Mouse (Mus musculus): ENCODE data around the gene Fam184a. TPM values are rescaled to one million over a fixed set of nuclear protein-coding genes. Genes with fewer than 3 reads are reported as not detected.
A peak's percentile ranks its signal among the peaks of the same experiment; 100 is the strongest.
"Not testable (repeated sequence)": the region's sequence is repeated elsewhere in the genome, so short reads cannot be mapped to it uniquely, and the experiment has no call there.

Fam184a gene
- polyA plus RNA-seq, 1 experiment from 2014 or later: 6.5 TPM

GRCm38 (mm10) chr10:53679690-53680557 lies 71.0 kb downstream of the Fam184a start:
- H3K27ac ChIP-seq (ENCODE audit: low read length): no peak overlapping the region
- no peak overlapping the region for H3K9ac ChIP-seq (replicated peaks; ENCODE audit: low read depth, low read length)
- H3K27me3 ChIP-seq (replicated peaks; ENCODE audit: control insufficient read depth, insufficient read depth, low read length): no peaks in the 10 kb centered on the region
- H3K9me3 ChIP-seq (ENCODE audit: control insufficient read depth, low read length): no peaks in the 10 kb centered on the region
- WGBS: 56% methylated on average over 6 of the region's 6 CpGs
- H3K36me3 ChIP-seq (ENCODE audit: control insufficient read depth, insufficient read depth): no peaks in the 10 kb centered on the region
- ATAC-seq: peak; percentile 47; the same call in 1 of the 2 replicates
- no peak overlapping the region for H3K4me2 ChIP-seq (ENCODE audit: low read length)
- no peaks in the 10 kb centered on the region for H3K4me1 ChIP-seq (replicated peaks; ENCODE audit: control insufficient read depth, insufficient read depth, low read length)
- H3K4me3 ChIP-seq (replicated peaks; ENCODE audit: low read length): no peak overlapping the region

DNA sequence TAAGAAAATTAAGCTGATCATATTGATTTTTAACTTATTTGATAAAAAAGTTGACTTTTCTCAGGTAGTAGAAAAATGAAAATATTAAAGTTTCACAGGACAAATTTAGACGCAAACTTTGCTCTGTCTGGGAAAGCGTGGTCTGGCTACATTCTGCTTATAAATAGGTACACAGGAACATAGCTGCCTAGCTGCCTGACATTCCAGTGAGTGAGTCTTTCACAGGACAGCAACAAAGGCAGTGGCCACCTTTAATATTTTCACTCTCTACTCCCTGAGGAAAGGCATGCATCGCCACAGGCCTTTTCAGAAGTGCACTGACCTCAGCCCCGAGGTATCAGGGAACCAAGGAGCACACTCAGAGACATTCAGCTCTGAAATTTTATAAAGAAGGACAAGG lies 89.1 kb downstream of the Fam184a start:
- H3K4me3 ChIP-seq (replicated peaks; ENCODE audit: low read length): no peak overlapping the region
- no peaks in the 10 kb centered on the region for H3K4me1 ChIP-seq (replicated peaks; ENCODE audit: control insufficient read depth, insufficient read depth, low read length)
- no peaks in the 10 kb centered on the region for H3K9me3 ChIP-seq (ENCODE audit: control insufficient read depth, low read length)
- H3K36me3 ChIP-seq (ENCODE audit: control insufficient read depth, insufficient read depth): no peaks in the 10 kb centered on the region
- WGBS: 81% methylated on average over 4 of the region's 4 CpGs
- no peak overlapping the region for H3K9ac ChIP-seq (replicated peaks; ENCODE audit: low read depth, low read length)
- ATAC-seq: no peak
- H3K27me3 ChIP-seq (replicated peaks; ENCODE audit: control insufficient read depth, insufficient read depth, low read length): no peaks in the 10 kb centered on the region
- H3K4me2 ChIP-seq (ENCODE audit: low read length): no peak overlapping the region
- H3K27ac ChIP-seq (ENCODE audit: low read length): no peak overlapping the region

DNA sequence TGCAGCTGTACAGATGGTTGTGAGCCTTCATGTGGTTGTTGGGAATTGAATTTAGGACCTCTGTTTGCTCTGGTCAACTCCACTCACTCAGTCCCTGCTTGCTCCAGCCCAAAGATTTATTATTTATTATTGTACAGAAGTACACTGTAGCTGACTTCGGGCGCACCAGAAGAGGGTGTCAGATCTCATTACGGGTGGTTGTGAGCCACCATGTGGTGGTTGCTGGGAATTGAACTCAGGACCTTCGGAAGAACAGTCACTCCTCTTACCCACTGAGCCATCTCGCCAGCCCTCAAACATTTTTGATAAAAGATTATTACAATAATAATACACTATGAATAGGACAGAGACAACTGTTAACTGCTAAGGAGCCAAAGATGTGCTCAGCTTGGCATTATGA lies 96.7 kb downstream of the Fam184a start:
- ATAC-seq; H3K4me3 ChIP-seq (replicated peaks; ENCODE audit: low read length); H3K4me2 ChIP-seq (ENCODE audit: low read length); H3K27me3 ChIP-seq (replicated peaks; ENCODE audit: control insufficient read depth, insufficient read depth, low read length); H3K36me3 ChIP-seq (ENCODE audit: control insufficient read depth, insufficient read depth); H3K9ac ChIP-seq (replicated peaks; ENCODE audit: low read depth, low read length); H3K4me1 ChIP-seq (replicated peaks; ENCODE audit: control insufficient read depth, insufficient read depth, low read length); H3K9me3 ChIP-seq (ENCODE audit: control insufficient read depth, low read length); H3K27ac ChIP-seq (ENCODE audit: low read length): not testable (repeated sequence)
- 90% methylated on average over 5 of the region's 5 CpGs for WGBS

DNA sequence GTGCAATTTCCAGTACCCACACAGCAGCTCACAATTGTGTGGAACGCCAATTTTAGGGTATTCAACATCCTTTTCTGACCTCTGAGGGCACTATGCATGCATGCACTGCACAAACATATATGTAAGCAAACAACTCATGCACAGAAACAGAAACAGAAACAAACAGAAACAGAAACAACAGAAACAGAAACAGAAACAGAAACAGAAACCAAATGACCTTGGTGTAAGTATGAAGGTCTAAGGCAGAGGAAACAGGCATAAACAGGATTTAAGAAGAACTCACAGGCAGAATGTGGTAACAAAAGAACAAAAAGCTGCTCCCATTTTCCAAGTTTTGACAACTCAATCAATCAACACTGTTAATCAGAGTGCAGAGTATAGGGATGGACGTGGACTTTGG lies 100.2 kb downstream of the Fam184a start:
- 86% methylated on average over 2 of the region's 2 CpGs for WGBS
- no peaks in the 10 kb centered on the region for H3K27me3 ChIP-seq (replicated peaks; ENCODE audit: control insufficient read depth, insufficient read depth, low read length)
- H3K36me3 ChIP-seq (ENCODE audit: control insufficient read depth, insufficient read depth): no peaks in the 10 kb centered on the region
- no peak for ATAC-seq
- no peak overlapping the region for H3K4me3 ChIP-seq (replicated peaks; ENCODE audit: low read length)
- no peak overlapping the region for H3K27ac ChIP-seq (ENCODE audit: low read length)
- H3K4me1 ChIP-seq (replicated peaks; ENCODE audit: control insufficient read depth, insufficient read depth, low read length): no peaks in the 10 kb centered on the region
- H3K9me3 ChIP-seq (ENCODE audit: control insufficient read depth, low read length): no peaks in the 10 kb centered on the region
- no peak overlapping the region for H3K9ac ChIP-seq (replicated peaks; ENCODE audit: low read depth, low read length)
- no peak overlapping the region for H3K4me2 ChIP-seq (ENCODE audit: low read length)

DNA sequence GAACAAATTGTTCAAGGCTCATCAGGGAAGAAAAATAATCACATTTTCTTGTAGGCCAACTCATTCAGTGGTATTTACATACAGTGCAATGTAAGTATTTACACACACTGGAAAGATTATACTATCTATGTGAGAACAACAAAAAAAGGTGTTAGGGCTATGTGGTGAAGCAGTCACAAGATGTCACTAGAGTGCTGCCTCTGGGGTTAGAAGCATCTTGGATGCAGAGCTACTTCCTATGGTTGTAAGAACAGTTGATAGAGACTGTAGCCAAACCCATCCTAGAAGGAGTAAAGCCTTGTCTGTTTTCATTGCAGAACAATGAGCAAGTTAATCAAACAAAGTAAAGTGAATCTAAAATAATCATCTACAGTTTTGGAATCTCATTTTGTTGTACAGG lies 109.4 kb downstream of the Fam184a start:
- Histone ChIP-seq H3K4me3 (replicated peaks; ENCODE audit: low read length) (no peak overlapping the region), H3K4me1 (replicated peaks; ENCODE audit: control insufficient read depth, insufficient read depth, low read length) (no peaks in the 10 kb centered on the region), H3K36me3 (ENCODE audit: control insufficient read depth, insufficient read depth) (no peaks in the 10 kb centered on the region), H3K9me3 (ENCODE audit: control insufficient read depth, low read length) (no peaks in the 10 kb centered on the region), H3K27me3 (replicated peaks; ENCODE audit: control insufficient read depth, insufficient read depth, low read length) (no peaks in the 10 kb centered on the region), H3K4me2 (ENCODE audit: low read length) (no peak overlapping the region), H3K27ac (ENCODE audit: low read length) (no peak overlapping the region), H3K9ac (replicated peaks; ENCODE audit: low read depth, low read length) (no peak overlapping the region)
- ATAC-seq: peak; percentile 84

DNA sequence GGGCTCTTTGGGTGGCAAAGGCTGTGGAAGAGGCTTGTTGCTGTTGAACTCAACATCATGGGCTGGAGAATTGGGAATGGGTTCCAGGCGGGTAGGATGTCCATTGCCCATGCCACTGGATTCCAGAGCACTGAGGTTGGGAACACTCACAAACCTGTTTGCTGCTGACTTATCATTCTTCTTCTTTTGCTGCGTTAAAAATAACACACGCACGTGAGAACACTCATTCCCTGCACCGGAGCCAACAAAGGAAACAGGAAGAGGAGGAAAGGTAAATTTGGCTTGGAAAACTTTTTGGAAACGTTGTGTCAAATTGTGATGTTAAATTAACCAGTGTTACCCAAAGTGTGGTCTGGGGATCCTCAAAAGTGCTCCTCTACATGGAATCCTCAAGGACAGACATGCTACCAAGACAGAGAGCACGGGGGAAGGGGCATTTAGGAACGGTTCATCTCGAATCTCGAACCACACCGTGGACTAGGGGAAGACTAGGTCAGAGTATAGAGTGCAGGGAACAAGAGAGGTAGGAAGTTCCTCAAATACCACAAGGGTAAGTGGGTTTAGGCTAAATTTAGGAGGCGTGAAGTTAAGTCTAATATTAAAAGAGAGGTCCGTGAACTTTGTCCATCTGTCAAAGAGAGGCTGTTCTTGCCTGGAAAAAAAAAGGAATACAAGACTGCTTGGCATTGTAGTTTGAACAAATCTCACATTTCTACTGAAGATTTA lies 115.5 kb downstream of the Fam184a start:
- Histone ChIP-seq H3K36me3 (ENCODE audit: control insufficient read depth, insufficient read depth) (no peaks in the 10 kb centered on the region), H3K4me3 (replicated peaks; ENCODE audit: low read length) (no peak overlapping the region), H3K27me3 (replicated peaks; ENCODE audit: control insufficient read depth, insufficient read depth, low read length) (no peaks in the 10 kb centered on the region), H3K4me1 (replicated peaks; ENCODE audit: control insufficient read depth, insufficient read depth, low read length) (no peaks in the 10 kb centered on the region), H3K27ac (ENCODE audit: low read length) (no peak overlapping the region), H3K4me2 (ENCODE audit: low read length) (no peak overlapping the region), H3K9ac (replicated peaks; ENCODE audit: low read depth, low read length) (no peak overlapping the region), H3K9me3 (ENCODE audit: control insufficient read depth, low read length) (no peaks in the 10 kb centered on the region)
- ATAC-seq: no peak
- WGBS: 91% methylated on average over 13 of the region's 13 CpGs

- no peak overlapping the region for H3K27ac ChIP-seq (ENCODE audit: low read length)
- no peak overlapping the region for H3K4me3 ChIP-seq (replicated peaks; ENCODE audit: low read length)
- 69% methylated on average over 10 of the region's 10 CpGs for WGBS
- no peak for ATAC-seq
- H3K27me3 ChIP-seq (replicated peaks; ENCODE audit: control insufficient read depth, insufficient read depth, low read length): no peaks in the 10 kb centered on the region
- H3K9ac ChIP-seq (replicated peaks; ENCODE audit: low read depth, low read length): no peak overlapping the region
- H3K36me3 ChIP-seq (ENCODE audit: control insufficient read depth, insufficient read depth): no peaks in the 10 kb centered on the region
- no peaks in the 10 kb centered on the region for H3K4me1 ChIP-seq (replicated peaks; ENCODE audit: control insufficient read depth, insufficient read depth, low read length)
- H3K9me3 ChIP-seq (ENCODE audit: control insufficient read depth, low read length): no peaks in the 10 kb centered on the region
- no peak overlapping the region for H3K4me2 ChIP-seq (ENCODE audit: low read length)
Measured at GRCm38 (mm10) chr10:53634160-53634559, 116.8 kb downstream of the Fam184a start.

DNA sequence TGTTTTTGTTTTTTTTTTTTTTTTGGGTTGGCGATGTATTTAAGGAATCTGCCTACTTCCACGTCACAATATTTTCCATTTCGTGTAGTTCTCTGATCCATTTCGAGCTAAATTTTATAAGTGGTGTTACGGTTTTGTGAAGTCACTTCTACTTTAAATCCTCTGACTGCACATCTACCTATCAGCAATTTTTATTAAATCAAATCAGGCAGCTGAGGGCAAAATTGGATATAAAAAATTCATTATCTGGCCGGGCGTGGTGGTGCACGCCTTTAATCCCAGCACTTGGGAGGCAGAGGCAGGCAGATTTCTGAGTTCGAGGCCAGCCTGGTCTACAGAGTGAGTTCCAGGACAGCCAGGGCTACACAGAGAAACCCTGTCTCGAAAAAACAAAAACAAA lies 120.6 kb downstream of the Fam184a start, which contains the start of gene Mcm9:
TSS of gene Mcm9 (minus strand) at position 101 of the 400 bp plus-strand sequence.
- H3K36me3 ChIP-seq (ENCODE audit: control insufficient read depth, insufficient read depth); H3K9me3 ChIP-seq (ENCODE audit: control insufficient read depth, low read length); H3K27me3 ChIP-seq (replicated peaks; ENCODE audit: control insufficient read depth, insufficient read depth, low read length); ATAC-seq; H3K4me1 ChIP-seq (replicated peaks; ENCODE audit: control insufficient read depth, insufficient read depth, low read length): not testable (repeated sequence)
- H3K4me3 ChIP-seq (replicated peaks; ENCODE audit: low read length): peak within 1 kb of the TSS; percentile 82
- WGBS: 58% methylated on average over 10 of the region's 10 CpGs
- H3K4me2 ChIP-seq (ENCODE audit: low read length): peak within 1 kb of the TSS; percentile 55
- H3K9ac ChIP-seq (replicated peaks; ENCODE audit: low read depth, low read length): peak within 1 kb of the TSS; percentile 63
- H3K27ac ChIP-seq (ENCODE audit: low read length): peak within 1 kb of the TSS; percentile 87

DNA sequence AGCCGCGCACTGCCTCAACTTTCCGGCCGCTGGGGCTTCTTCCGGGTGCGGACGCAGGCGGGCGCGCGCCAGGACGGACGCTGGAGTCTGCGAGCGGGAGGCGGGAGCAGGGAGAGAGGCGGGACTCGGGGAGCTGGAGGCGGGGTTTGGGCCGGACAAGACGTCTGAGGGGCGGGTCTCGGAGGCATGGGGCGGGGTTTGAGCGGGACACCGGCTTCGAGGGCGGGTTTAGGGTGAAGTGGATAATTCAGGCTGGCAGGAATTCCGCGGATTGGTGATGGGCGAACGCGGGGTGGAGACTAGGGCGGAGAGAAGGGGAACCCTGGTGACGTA lies 121.0 kb downstream of the Fam184a start:
- ATAC-seq: peak; percentile 96
- WGBS: 0% methylated on average over 35 of the region's 35 CpGs
- H3K36me3 ChIP-seq (ENCODE audit: control insufficient read depth, insufficient read depth): no peaks in the 10 kb centered on the region

More for the DNA sequence above, 121.0 kb downstream of the Fam184a start:
- Histone ChIP-seq H3K4me1 (replicated peaks; ENCODE audit: control insufficient read depth, insufficient read depth, low read length) (no peaks in the 10 kb centered on the region), H3K4me3 (replicated peaks; ENCODE audit: low read length) (peak overlapping the region; percentile 82), H3K9ac (replicated peaks; ENCODE audit: low read depth, low read length) (peak overlapping the region; percentile 63), H3K4me2 (ENCODE audit: low read length) (peak overlapping the region; percentile 55), H3K27ac (ENCODE audit: low read length) (peak overlapping the region; percentile 87), H3K9me3 (ENCODE audit: control insufficient read depth, low read length) (no peaks in the 10 kb centered on the region), H3K27me3 (replicated peaks; ENCODE audit: control insufficient read depth, insufficient read depth, low read length) (no peaks in the 10 kb centered on the region)

All from forebrain, embryonic 16.5 days (tissue).